Mouse (Mus musculus) embryonic facial prominence, embryonic 11.5 days (tissue): ENCODE measurements around the gene Pik3r5. TPM values are rescaled to one million over a fixed set of nuclear protein-coding genes. Genes with fewer than 3 reads are reported as not detected.
A peak's percentile ranks its signal among the peaks of the same experiment; 100 is the strongest.

Experiments
- ATAC-seq: fragments of 200-750 bp; cut with Nextera tagmentation; replicated peaks from 2 replicates; pipeline ENCODE4 v1.8.0; 2017; ENCODE audit warnings: low read depth; ENCODE audit not compliant: insufficient number of reproducible peaks, low FRiP score, low TSS enrichment
- DNase-seq: peaks from one replicate; pipeline ENCODE4 v3.0.0-alpha.2; 2015; ENCODE audit warnings: low spot score
- H3K27ac ChIP-seq: fragments of 300-500 bp; sonication (generic); replicated peaks from 2 replicates; pipeline ENCODE4 v1.5.1; 2014; ENCODE audit warnings: mild to moderate bottlenecking, low read depth, low read length, control low read depth
- H3K27me3 ChIP-seq: fragments of 300-500 bp; sonication (generic); 2 replicates; pipeline ENCODE4 v1.6.1; 2014; ENCODE audit warnings: mild to moderate bottlenecking, low read length, moderate library complexity, mixed read lengths; ENCODE audit not compliant: control insufficient read depth, insufficient read depth
- H3K36me3 ChIP-seq: fragments of 300-500 bp; sonication (generic); replicated peaks from 2 replicates; pipeline ENCODE4 v1.6.1; 2014; ENCODE audit warnings: low read depth, mild to moderate bottlenecking, low read length, moderate library complexity, mixed read lengths; ENCODE audit not compliant: control insufficient read depth, insufficient read depth
- H3K4me1 ChIP-seq: fragments of 300-500 bp; sonication (generic); 2 replicates; pipeline ENCODE4 v1.6.1; 2014; ENCODE audit warnings: low read length, mixed read lengths; ENCODE audit not compliant: control insufficient read depth, insufficient read depth
- H3K4me2 ChIP-seq: fragments of 300-500 bp; sonication (generic); 2 replicates; pipeline ENCODE4 v1.6.1; 2014; ENCODE audit warnings: low read depth, mild to moderate bottlenecking, control low read depth, low read length, moderate library complexity
- H3K4me3 ChIP-seq: fragments of 300-500 bp; sonication (generic); 2 replicates; pipeline ENCODE4 v1.5.1; 2014; ENCODE audit warnings: low read depth, low read length, control low read depth
- H3K9ac ChIP-seq: fragments of 300-500 bp; sonication (generic); replicated peaks from 2 replicates; pipeline ENCODE4 v1.6.1; 2014; ENCODE audit warnings: mild to moderate bottlenecking, control low read depth, low read length
- H3K9me3 ChIP-seq: fragments of 300-500 bp; sonication (generic); replicated peaks from 2 replicates; pipeline ENCODE4 v1.6.1; 2016; ENCODE audit warnings: mild to moderate bottlenecking, low read length, inconsistent platforms, mixed read lengths; ENCODE audit not compliant: control insufficient read depth
- WGBS: fragments of 180-500 bp; shearing (Covaris S2); extraction: QIAGEN DNeasy Blood & Tissue Kit; methylation state at CpG from one replicate; pipeline ENCODE4 v1.1.7; 2014; 5-methylcytosine and 5-hydroxymethylcytosine counted together
- polyA plus RNA-seq: library from polyadenylated mRNA; unstranded; fragments of >200 nt; fragmentation: Nextera tagmentation; extraction: Ambion mirVana; gene quantifications from 2 replicates; pipeline ENCODE4 v1.2.1, GENCODE M21; 2014

Gene Pik3r5
- polyA plus RNA-seq, 1 experiment from 2014 or later = 0.66 TPM

- H3K36me3 ChIP-seq = no peaks in the 10 kb centered on the region
- DNase-seq = no peak
- H3K4me2 ChIP-seq = peak overlapping the region; percentile 85
- no peak for ATAC-seq
- no peaks in the 10 kb centered on the region for H3K9me3 ChIP-seq
- H3K27me3 ChIP-seq = peaks cover 53% of the 10 kb centered on the region
- 5% methylated on average over 24 of the region's 24 CpGs for WGBS
- no peak overlapping the region for H3K9ac ChIP-seq
- H3K4me1 ChIP-seq = peaks cover 4% of the 10 kb centered on the region
- no peak overlapping the region for H3K27ac ChIP-seq
- H3K4me3 ChIP-seq = peak overlapping the region; percentile 38; the same call in 1 of the 2 replicates
These were observed 32.9 kb upstream of the Pik3r5 start for GRCm38 (mm10) chr11:68398891-68399547.

DNA sequence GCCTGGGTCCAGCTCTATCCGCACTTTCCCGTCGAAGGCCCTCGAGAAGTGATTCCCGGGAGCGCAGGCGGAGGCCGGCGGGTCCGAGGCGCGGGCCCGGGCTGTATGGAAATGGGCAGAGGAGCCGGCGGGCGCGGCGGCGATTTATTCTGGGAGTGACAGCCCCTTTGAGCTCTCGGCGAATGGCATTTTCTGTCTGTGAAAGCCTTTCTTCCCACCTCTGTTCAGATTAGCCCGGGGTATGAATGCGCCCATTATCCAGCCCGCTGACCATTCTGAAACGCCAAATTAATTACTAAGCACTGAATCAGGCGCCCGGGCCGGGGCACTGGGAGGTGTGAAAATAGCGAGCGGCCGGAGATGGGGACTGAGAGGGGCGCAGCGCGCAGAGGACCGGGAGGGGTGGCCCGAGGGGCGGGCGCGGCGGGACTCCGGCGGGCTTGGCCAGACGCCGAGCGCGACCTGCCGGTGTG lies 32.3 kb upstream of the Pik3r5 start:
- H3K9ac ChIP-seq = peak overlapping the region; percentile 33
- no peaks in the 10 kb centered on the region for H3K36me3 ChIP-seq
- ATAC-seq = peak; percentile 73
- peak overlapping the region; percentile 85 for H3K4me2 ChIP-seq
- H3K27ac ChIP-seq = no peak overlapping the region
- WGBS = under 1% methylated on average over 41 of the region's 47 CpGs
- peaks cover 4% of the 10 kb centered on the region for H3K4me1 ChIP-seq
- H3K27me3 ChIP-seq = peaks cover 52% of the 10 kb centered on the region
- peak; percentile 58 for DNase-seq
- peak overlapping the region; percentile 38 for H3K4me3 ChIP-seq
- H3K9me3 ChIP-seq = no peaks in the 10 kb centered on the region

- peak overlapping the region; percentile 85 for H3K4me2 ChIP-seq
- DNase-seq (peak; percentile 71), ATAC-seq (peak; percentile 56)
- under 1% methylated on average over 55 of the region's 57 CpGs for WGBS
- H3K4me3 ChIP-seq = peak overlapping the region; percentile 38
- H3K27me3 ChIP-seq = peaks cover 49% of the 10 kb centered on the region
- H3K9ac ChIP-seq = peak overlapping the region; percentile 33
- H3K27ac ChIP-seq = no peak overlapping the region
- H3K9me3 ChIP-seq = no peaks in the 10 kb centered on the region
- no peaks in the 10 kb centered on the region for H3K36me3 ChIP-seq
- peaks cover 4% of the 10 kb centered on the region for H3K4me1 ChIP-seq
These were observed 31.8 kb upstream of the Pik3r5 start for GRCm38 (mm10) chr11:68400021-68400671.

GRCm38 (mm10) chr11:68400727-68401219 lies 31.1 kb upstream of the Pik3r5 start, which contains the start of gene Ntn1:
Gene Ntn1, minus strand, starts transcription at chr11:68400823.
- Histone ChIP-seq H3K4me3 (peak within 1 kb of the TSS; percentile 38), H3K27me3 (peaks cover 49% of the 10 kb centered on the region), H3K4me2 (peak within 1 kb of the TSS; percentile 85), H3K9me3 (no peaks in the 10 kb centered on the region), H3K36me3 (no peaks in the 10 kb centered on the region), H3K27ac (no peak within 1 kb of the TSS), H3K4me1 (peaks cover 4% of the 10 kb centered on the region), H3K9ac (peak within 1 kb of the TSS; percentile 33)
- no peak for ATAC-seq
- DNase-seq = no peak
- WGBS = 5% methylated on average over 11 of the region's 11 CpGs

- peaks cover 46% of the 10 kb centered on the region for H3K27me3 ChIP-seq
- peaks cover 4% of the 10 kb centered on the region for H3K4me1 ChIP-seq
- no peak for ATAC-seq
- 16% methylated on average over 5 of the region's 5 CpGs for WGBS
- no peak overlapping the region for H3K4me2 ChIP-seq
- no peak overlapping the region for H3K9ac ChIP-seq
- H3K36me3 ChIP-seq = no peaks in the 10 kb centered on the region
- no peak for DNase-seq
- H3K9me3 ChIP-seq = no peaks in the 10 kb centered on the region
- H3K4me3 ChIP-seq = no peak overlapping the region
- no peak overlapping the region for H3K27ac ChIP-seq
These were observed 30.5 kb upstream of the Pik3r5 start for GRCm38 (mm10) chr11:68401428-68401827.

DNA sequence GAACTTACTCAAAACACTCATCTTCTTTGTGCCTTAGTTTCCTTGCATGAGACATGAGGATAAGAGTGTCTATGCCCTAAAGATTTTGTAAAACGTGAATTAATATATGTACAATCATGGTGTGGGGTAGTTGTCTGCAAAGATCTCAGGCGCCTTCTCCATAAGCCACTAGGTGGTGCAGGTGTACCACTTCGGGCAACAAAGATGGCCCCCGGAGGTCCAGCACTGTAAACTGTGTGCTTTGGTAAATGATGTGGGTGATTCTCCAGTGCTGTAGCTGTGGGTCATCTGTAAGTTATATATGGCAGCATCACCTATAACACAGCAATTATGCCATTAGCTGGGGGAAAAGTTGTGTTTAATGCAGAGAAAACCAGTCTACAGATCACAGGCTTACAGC lies 27.7 kb upstream of the Pik3r5 start:
- no peaks in the 10 kb centered on the region for H3K9me3 ChIP-seq
- DNase-seq (no peak), ATAC-seq (no peak)
- no peak overlapping the region for H3K4me2 ChIP-seq
- H3K27me3 ChIP-seq = peaks cover 23% of the 10 kb centered on the region
- H3K4me1 ChIP-seq = peaks cover 4% of the 10 kb centered on the region
- H3K9ac ChIP-seq = no peak overlapping the region
- no peak overlapping the region for H3K27ac ChIP-seq
- no peaks in the 10 kb centered on the region for H3K36me3 ChIP-seq
- WGBS = 55% methylated on average over 4 of the region's 4 CpGs
- no peak overlapping the region for H3K4me3 ChIP-seq

GRCm38 (mm10) chr11:68405576-68405975 lies 26.3 kb upstream of the Pik3r5 start:
- H3K4me1 ChIP-seq = no peaks in the 10 kb centered on the region
- no peak overlapping the region for H3K4me2 ChIP-seq
- H3K27me3 ChIP-seq = peaks cover 11% of the 10 kb centered on the region
- ATAC-seq (no peak), DNase-seq (no peak)
- H3K27ac ChIP-seq = no peak overlapping the region
- H3K9ac ChIP-seq = no peak overlapping the region
- no peak overlapping the region for H3K4me3 ChIP-seq
- H3K36me3 ChIP-seq = no peaks in the 10 kb centered on the region
- 88% methylated on average over 8 of the region's 8 CpGs for WGBS
- H3K9me3 ChIP-seq = no peaks in the 10 kb centered on the region
